Mouse (Mus musculus) neural tube, embryonic 15.5 days (tissue): ENCODE measurements around the gene Src. TPM values are rescaled to one million over a fixed set of nuclear protein-coding genes. Genes with fewer than 3 reads are reported as not detected.

Source experiments
- ATAC-seq: fragments of 200-750 bp; cut with Nextera tagmentation; 2 replicates; pipeline ENCODE4 v1.8.0; 2017; ENCODE audit warnings: mild to moderate bottlenecking, moderate TSS enrichment, moderate library complexity; ENCODE audit not compliant: low FRiP score
- H3K27ac ChIP-seq: fragments of 300-500 bp; sonication (generic); replicated peaks from 2 replicates; pipeline ENCODE4 v1.5.1; 2015; ENCODE audit warnings: mild to moderate bottlenecking, inconsistent platforms
- H3K27me3 ChIP-seq: fragments of 300-500 bp; sonication (generic); replicated peaks from 2 replicates; pipeline ENCODE4 v1.6.1; 2015; ENCODE audit warnings: inconsistent platforms
- H3K36me3 ChIP-seq: fragments of 300-500 bp; sonication (generic); 2 replicates; pipeline ENCODE4 v1.6.1; 2015; ENCODE audit warnings: inconsistent platforms
- H3K4me1 ChIP-seq: fragments of 300-500 bp; sonication (generic); 2 replicates; pipeline ENCODE4 v1.6.1; 2015; ENCODE audit warnings: inconsistent platforms
- H3K4me2 ChIP-seq: fragments of 300-500 bp; sonication (generic); 2 replicates; pipeline ENCODE4 v1.6.1; 2015; ENCODE audit warnings: inconsistent platforms, mild to moderate bottlenecking, moderate library complexity
- H3K4me3 ChIP-seq: fragments of 300-500 bp; sonication (generic); replicated peaks from 2 replicates; pipeline ENCODE4 v1.5.1; 2015; ENCODE audit warnings: mild to moderate bottlenecking, inconsistent platforms
- H3K9ac ChIP-seq: fragments of 300-500 bp; sonication (generic); replicated peaks from 2 replicates; pipeline ENCODE4 v1.6.1; 2015; ENCODE audit warnings: mild to moderate bottlenecking, inconsistent platforms
- H3K9me3 ChIP-seq: fragments of 300-500 bp; sonication (generic); replicated peaks from 2 replicates; pipeline ENCODE4 v1.6.1; 2016; ENCODE audit warnings: inconsistent platforms
- WGBS: fragments of 180-500 bp; shearing (Covaris S2); methylation state at CpG from one replicate; pipeline ENCODE4 v1.1.7; 2015; ENCODE audit warnings: mixed read lengths; 5-methylcytosine and 5-hydroxymethylcytosine counted together
- polyA plus RNA-seq: library from polyadenylated mRNA; unstranded; fragments of >200 nt; fragmentation: Nextera tagmentation; extraction: Ambion mirVana; gene quantifications from 2 replicates; pipeline ENCODE4 v1.2.1, GENCODE M21; 2015

The Src gene
- polyA plus RNA-seq, 1 experiment from 2014 or later = 33.0 TPM

GRCm38 (mm10) chr2:157441363-157441762 lies 23.1 kb downstream of the Src start:
- WGBS = 100% methylated on average over 1 of the region's 1 CpGs
- H3K27me3 ChIP-seq = no peaks in the 10 kb centered on the region
- ATAC-seq = no peak
- H3K27ac ChIP-seq = no peak overlapping the region
- no peak overlapping the region for H3K4me2 ChIP-seq
- no peak overlapping the region for H3K4me3 ChIP-seq
- H3K9ac ChIP-seq = no peak overlapping the region
- peaks cover 28% of the 10 kb centered on the region for H3K36me3 ChIP-seq
- peaks cover 8% of the 10 kb centered on the region; the same call in 1 of the 2 replicates for H3K4me1 ChIP-seq
- H3K9me3 ChIP-seq = no peaks in the 10 kb centered on the region

DNA sequence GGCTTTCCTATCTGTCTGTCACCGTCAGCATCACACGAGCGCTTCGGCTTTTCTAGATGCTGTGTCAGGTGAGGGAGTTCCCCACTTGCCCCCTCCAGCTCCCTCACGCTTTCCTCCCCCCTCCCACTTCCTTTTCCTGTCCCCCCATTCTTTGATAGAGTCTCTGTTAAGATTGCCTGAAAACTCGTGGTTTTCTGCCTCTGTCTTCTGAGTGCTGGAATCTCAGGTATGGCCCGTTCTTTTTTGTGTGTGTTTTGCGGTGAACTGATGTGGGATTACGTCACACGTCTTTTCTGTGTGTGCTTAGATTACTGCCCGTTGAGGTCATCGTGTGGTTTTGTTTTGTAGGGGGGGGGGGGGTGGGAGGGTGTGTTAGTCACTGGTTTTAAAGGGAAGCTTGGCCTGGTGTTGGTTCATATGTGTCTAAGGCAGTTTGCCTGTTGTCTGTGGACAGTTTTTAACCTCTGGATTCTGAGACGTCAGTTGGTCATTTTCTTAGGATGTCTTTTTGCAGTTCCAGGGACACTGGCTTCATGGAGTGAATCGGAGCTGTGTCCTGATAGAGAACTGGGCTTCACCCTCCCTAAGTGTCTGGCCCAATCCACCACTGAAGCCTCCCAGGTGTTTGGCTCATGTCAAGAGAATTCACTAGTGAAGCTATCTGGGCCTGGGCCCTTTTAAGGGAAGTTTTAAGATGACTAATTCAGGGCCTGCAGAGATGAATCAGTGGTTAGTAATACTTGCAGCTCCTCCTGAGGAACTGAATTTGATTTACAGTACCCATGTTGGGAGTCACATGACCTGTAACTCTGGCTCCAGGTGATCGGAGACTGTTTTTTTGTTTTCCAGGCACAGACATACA lies 29.3 kb downstream of the Src start:
- no peak overlapping the region for H3K4me3 ChIP-seq
- H3K27ac ChIP-seq = no peak overlapping the region
- ATAC-seq = no peak
- H3K9me3 ChIP-seq = no peaks in the 10 kb centered on the region
- no peak overlapping the region for H3K9ac ChIP-seq
- no peak overlapping the region for H3K4me2 ChIP-seq
- H3K36me3 ChIP-seq = peaks cover 23% of the 10 kb centered on the region
- H3K4me1 ChIP-seq = no peaks in the 10 kb centered on the region
- H3K27me3 ChIP-seq = no peaks in the 10 kb centered on the region
- 91% methylated on average over 15 of the region's 15 CpGs for WGBS

DNA sequence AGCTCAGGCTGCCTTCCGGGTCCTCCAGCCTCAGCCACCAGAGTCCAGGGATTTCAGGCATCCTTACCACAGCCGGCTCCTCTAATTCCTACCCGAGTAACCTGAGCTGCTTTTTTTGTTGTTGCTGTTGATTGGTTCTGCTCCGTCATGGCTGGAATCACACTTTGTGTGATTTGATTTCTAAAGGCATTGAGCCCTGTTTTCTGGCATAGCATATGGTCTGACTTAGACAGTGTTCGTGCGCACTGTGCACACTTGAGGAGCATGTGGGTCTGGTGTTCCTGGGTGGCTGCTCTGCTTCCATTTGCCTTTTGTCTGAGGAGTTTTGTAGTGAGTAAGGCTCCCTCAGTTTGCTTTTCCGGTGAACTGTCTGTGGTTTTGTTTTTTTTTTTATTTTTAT lies 30.1 kb downstream of the Src start:
- Histone ChIP-seq H3K9me3 (no peaks in the 10 kb centered on the region), H3K4me2 (no peak overlapping the region), H3K4me1 (no peaks in the 10 kb centered on the region), H3K4me3 (no peak overlapping the region), H3K27ac (no peak overlapping the region), H3K36me3 (peaks cover 21% of the 10 kb centered on the region), H3K9ac (no peak overlapping the region), H3K27me3 (no peaks in the 10 kb centered on the region)
- 76% methylated on average over 7 of the region's 7 CpGs for WGBS
- ATAC-seq = no peak

GRCm38 (mm10) chr2:157450905-157451304 lies 32.7 kb downstream of the Src start:
- Histone ChIP-seq H3K9ac (0 out of 2 replicates have a peak overlapping the region, but pooled peaks have one; percentile 5), H3K27ac (no peak overlapping the region), H3K4me1 (no peaks in the 10 kb centered on the region), H3K4me3 (no peak overlapping the region), H3K36me3 (peaks cover 18% of the 10 kb centered on the region), H3K27me3 (no peaks in the 10 kb centered on the region), H3K4me2 (no peak overlapping the region), H3K9me3 (no peaks in the 10 kb centered on the region)
- ATAC-seq = no peak
- 92% methylated on average over 3 of the region's 3 CpGs for WGBS

DNA sequence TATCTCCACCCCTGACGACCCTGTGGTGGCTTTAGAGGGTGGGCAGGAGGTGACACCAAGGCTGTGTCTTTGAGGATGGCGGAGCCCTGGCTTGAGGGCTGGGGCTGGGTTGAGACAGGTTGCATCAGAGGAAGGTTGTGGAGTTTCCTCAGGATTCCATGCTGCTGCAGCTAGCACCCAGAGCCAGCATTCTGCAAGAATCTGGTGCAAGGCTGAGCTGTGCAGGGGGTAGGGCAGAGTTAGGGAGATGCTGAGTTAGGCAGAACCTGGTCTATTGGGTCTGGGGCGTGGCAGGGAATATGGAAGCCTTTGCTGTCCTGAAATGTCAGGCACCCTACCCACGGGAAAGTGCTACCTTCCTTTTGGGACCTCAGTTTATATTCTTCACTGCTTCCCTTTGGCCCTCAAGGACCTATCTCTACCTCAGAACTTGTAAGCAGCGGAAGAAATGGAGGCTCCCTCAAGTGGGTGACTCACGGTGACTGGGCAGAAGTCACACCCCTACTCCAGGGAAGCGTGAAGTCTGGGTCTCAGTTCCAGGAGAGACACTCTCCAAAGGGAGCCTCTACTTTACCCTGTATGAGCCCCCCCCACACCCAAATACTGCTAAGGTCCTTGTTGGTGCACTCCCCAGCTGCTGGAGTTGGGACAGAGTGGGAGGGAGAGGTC lies 33.3 kb downstream of the Src start:
- no peaks in the 10 kb centered on the region for H3K9me3 ChIP-seq
- no peak overlapping the region for H3K27ac ChIP-seq
- no peaks in the 10 kb centered on the region for H3K27me3 ChIP-seq
- 93% methylated on average over 7 of the region's 7 CpGs for WGBS
- no peak overlapping the region for H3K4me2 ChIP-seq
- peaks cover 18% of the 10 kb centered on the region for H3K36me3 ChIP-seq
- no peak overlapping the region for H3K4me3 ChIP-seq
- ATAC-seq = no peak
- no peak overlapping the region for H3K9ac ChIP-seq
- peaks cover 2% of the 10 kb centered on the region; the same call in 1 of the 2 replicates for H3K4me1 ChIP-seq

DNA sequence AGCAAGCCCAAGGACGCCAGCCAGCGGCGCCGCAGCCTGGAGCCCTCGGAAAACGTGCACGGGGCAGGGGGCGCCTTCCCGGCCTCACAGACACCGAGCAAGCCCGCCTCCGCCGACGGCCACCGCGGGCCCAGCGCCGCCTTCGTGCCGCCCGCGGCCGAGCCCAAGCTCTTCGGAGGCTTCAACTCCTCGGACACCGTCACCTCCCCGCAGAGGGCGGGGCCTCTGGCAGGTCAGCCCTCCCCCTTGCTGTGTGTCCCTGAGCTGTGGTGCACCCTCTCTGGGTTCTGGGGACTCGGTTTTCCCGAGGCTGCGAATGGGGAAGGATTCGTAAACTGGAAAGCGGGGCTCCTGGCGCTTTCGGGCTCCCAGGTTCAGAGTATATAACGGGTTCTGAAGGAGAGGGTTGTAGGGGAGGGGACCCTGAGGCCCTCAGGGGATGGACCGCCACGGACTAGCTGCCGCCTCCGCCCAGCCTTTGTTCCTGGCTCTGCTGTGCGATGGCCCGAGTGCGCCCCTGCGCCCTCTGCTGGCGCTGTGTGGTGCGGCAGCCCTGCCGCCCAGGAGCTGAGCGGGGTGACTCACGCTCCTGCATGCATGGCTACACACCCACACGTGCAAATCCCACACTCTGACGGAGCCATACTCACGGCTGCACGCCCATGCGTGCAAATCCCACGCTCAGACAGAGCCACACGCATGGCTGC lies 39.0 kb downstream of the Src start:
- peak; percentile 85 for ATAC-seq
- Histone ChIP-seq H3K9me3 (no peaks in the 10 kb centered on the region), H3K27me3 (no peaks in the 10 kb centered on the region), H3K36me3 (peaks cover 15% of the 10 kb centered on the region; the same call in 1 of the 2 replicates), H3K4me3 (peak overlapping the region; percentile 31), H3K4me1 (peaks cover 49% of the 10 kb centered on the region), H3K27ac (peak overlapping the region; percentile 78), H3K9ac (peak overlapping the region; percentile 47), H3K4me2 (peak overlapping the region; percentile 56)
- WGBS = under 1% methylated on average over 56 of the region's 56 CpGs

DNA sequence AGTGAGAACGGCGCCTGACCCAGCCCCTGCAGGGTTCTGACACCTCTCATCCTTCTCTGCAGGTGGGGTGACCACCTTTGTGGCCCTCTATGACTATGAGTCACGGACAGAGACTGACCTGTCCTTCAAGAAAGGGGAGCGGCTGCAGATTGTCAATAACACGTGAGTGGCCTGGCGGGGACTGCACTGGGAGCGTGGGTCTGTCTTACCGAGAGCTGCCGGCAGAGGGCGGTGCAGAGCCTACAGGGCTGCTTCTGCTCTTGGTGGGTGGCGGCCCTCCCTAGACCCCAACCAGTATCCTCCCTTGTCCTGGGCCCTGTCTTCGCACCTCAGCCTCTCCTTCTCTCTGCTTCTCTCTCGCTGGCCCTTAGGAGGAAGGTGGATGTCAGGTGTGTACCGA lies 40.2 kb downstream of the Src start:
- Histone ChIP-seq H3K27ac (peak overlapping the region; percentile 78; the same call in 1 of the 2 replicates), H3K9ac (peak overlapping the region; percentile 34; the same call in 1 of the 2 replicates), H3K36me3 (peaks cover 21% of the 10 kb centered on the region), H3K27me3 (no peaks in the 10 kb centered on the region), H3K4me3 (no peak overlapping the region), H3K9me3 (no peaks in the 10 kb centered on the region), H3K4me1 (peaks cover 61% of the 10 kb centered on the region), H3K4me2 (no peak overlapping the region)
- 30% methylated on average over 14 of the region's 14 CpGs for WGBS
- ATAC-seq = peak; percentile 2; the same call in 1 of the 2 replicates

- no peak for ATAC-seq
- Histone ChIP-seq H3K27me3 (no peaks in the 10 kb centered on the region), H3K36me3 (peaks cover 21% of the 10 kb centered on the region), H3K4me2 (no peak overlapping the region), H3K4me3 (no peak overlapping the region), H3K27ac (peak overlapping the region; percentile 18; the same call in 1 of the 2 replicates), H3K4me1 (peaks cover 74% of the 10 kb centered on the region), H3K9me3 (no peaks in the 10 kb centered on the region), H3K9ac (0 out of 2 replicates have a peak overlapping the region, but pooled peaks have one; percentile 2)
- WGBS = 33% methylated on average over 5 of the region's 5 CpGs
Observed at GRCm38 (mm10) chr2:157459736-157460135, 41.5 kb downstream of the Src start.

- no peaks in the 10 kb centered on the region for H3K27me3 ChIP-seq
- 35% methylated on average over 20 of the region's 20 CpGs for WGBS
- no peak for ATAC-seq
- peaks cover 70% of the 10 kb centered on the region for H3K4me1 ChIP-seq
- H3K9ac ChIP-seq = 0 out of 2 replicates have a peak overlapping the region, but pooled peaks have one; percentile 6
- H3K36me3 ChIP-seq = peaks cover 44% of the 10 kb centered on the region
- H3K4me2 ChIP-seq = no peak overlapping the region; the same call in 1 of the 2 replicates
- H3K4me3 ChIP-seq = no peak overlapping the region
- H3K27ac ChIP-seq = peak overlapping the region; percentile 94
- H3K9me3 ChIP-seq = no peaks in the 10 kb centered on the region
Observed at GRCm38 (mm10) chr2:157462776-157463710, 44.8 kb downstream of the Src start.

GRCm38 (mm10) chr2:157463887-157464745 lies 45.9 kb downstream of the Src start:
- H3K27ac ChIP-seq = peak overlapping the region; percentile 94
- peak; percentile 42 for ATAC-seq
- no peaks in the 10 kb centered on the region for H3K9me3 ChIP-seq
- H3K4me1 ChIP-seq = peaks cover 59% of the 10 kb centered on the region
- H3K4me3 ChIP-seq = no peak overlapping the region
- WGBS = 21% methylated on average over 16 of the region's 16 CpGs
- H3K9ac ChIP-seq = peak overlapping the region; percentile 39
- peak overlapping the region; percentile 33 for H3K4me2 ChIP-seq
- H3K27me3 ChIP-seq = no peaks in the 10 kb centered on the region
- peaks cover 49% of the 10 kb centered on the region for H3K36me3 ChIP-seq
